Mouse (Mus musculus) thymus, postnatal 10 days (tissue): ENCODE data around the gene Ifi211.
A peak's percentile ranks its signal among the peaks of the same experiment; 100 is the strongest.
"Not testable (repeated sequence)": the region's sequence is repeated elsewhere in the genome, so short reads cannot be mapped to it uniquely, and the experiment has no call there.

Source experiments
- DNase-seq, 2 experiments: peaks; one replicate each; pipeline ENCODE4 v3.0.0; 2021; ENCODE audit warnings: low spot score in 2 of 2

Gene Ifi211

GRCm38 (mm10) chr1:173912548-173913255 is at the start of gene Ifi211:
TSS of gene Ifi211 (minus strand) at chr1:173913046.
- not testable (repeated sequence) for DNase-seq

- not testable (repeated sequence) for DNase-seq
Observed at GRCm38 (mm10) chr1:173961491-173961890, 48.6 kb upstream of the Ifi211 start.

GRCm38 (mm10) chr1:173959998-173960397 is 47.2 kb upstream of the Ifi211 start:
- not testable (repeated sequence) for DNase-seq

GRCm38 (mm10) chr1:173955839-173956527 is 43.1 kb upstream of the Ifi211 start:
- not testable (repeated sequence) for DNase-seq

- no peak for DNase-seq
Observed at GRCm38 (mm10) chr1:173955071-173955796, 42.4 kb upstream of the Ifi211 start.

- no peak for DNase-seq
Observed at GRCm38 (mm10) chr1:173953563-173953962, 40.7 kb upstream of the Ifi211 start.

- peak; percentile 3 to 7 for DNase-seq
Observed at GRCm38 (mm10) chr1:173949044-173949443, 36.2 kb upstream of the Ifi211 start.

- DNase-seq = not testable (repeated sequence)
Observed at GRCm38 (mm10) chr1:173942780-173943066, 29.9 kb upstream of the Ifi211 start.

- not testable (repeated sequence) for DNase-seq
Observed at GRCm38 (mm10) chr1:173941924-173942779, 29.3 kb upstream of the Ifi211 start, which contains the start of the genes Mndal and Ifi203. TSS of gene Mndal (minus strand) at chr1:173942491. TSS of gene Ifi203 (minus strand) at chr1:173942672.

GRCm38 (mm10) chr1:173941522-173941921 is 28.7 kb upstream of the Ifi211 start:
- DNase-seq = not testable (repeated sequence)

- DNase-seq = not testable (repeated sequence)
Observed at GRCm38 (mm10) chr1:173919279-173919678, 6.4 kb upstream of the Ifi211 start.

GRCm38 (mm10) chr1:173914559-173914958 is 1.7 kb upstream of the Ifi211 start:
- DNase-seq = no peak

GRCm38 (mm10) chr1:173913256-173913791 is 478 bp upstream of the Ifi211 start:
- not testable (repeated sequence) for DNase-seq

- DNase-seq = no peak
Observed at GRCm38 (mm10) chr1:173911808-173912464, 910 bp downstream of the Ifi211 start.

GRCm38 (mm10) chr1:173908390-173908789 is 4.5 kb downstream of the Ifi211 start:
- not testable (repeated sequence) for DNase-seq

- not testable (repeated sequence) for DNase-seq
Observed at GRCm38 (mm10) chr1:173905885-173906284, 7.0 kb downstream of the Ifi211 start.

- DNase-seq = not testable (repeated sequence)
Observed at GRCm38 (mm10) chr1:173889741-173890140, 23.1 kb downstream of the Ifi211 start.

- not testable (repeated sequence) for DNase-seq
Observed at GRCm38 (mm10) chr1:173887026-173887787, 25.6 kb downstream of the Ifi211 start.

- DNase-seq = not testable (repeated sequence)
Observed at GRCm38 (mm10) chr1:173880004-173880666, 32.7 kb downstream of the Ifi211 start.
